Mouse (Mus musculus): ENCODE measurements around the gene Rap1a. TPM values are rescaled to one million over a fixed set of nuclear protein-coding genes. Genes with fewer than 3 reads are reported as not detected.

The Rap1a gene
- total and polyA plus RNA-seq, 3 experiments: 12.8 to 113 (median 101) TPM

GRCm38 (mm10) chr3:105737666-105738065 lies 63.5 kb downstream of the Rap1a start:
- Histone ChIP-seq H3K27me3 (ENCODE audit: control insufficient read depth, insufficient read depth, low read length) (no peaks in the 10 kb centered on the region), H3K9ac (ENCODE audit: low read depth, low read length) (no peak overlapping the region), H3K36me3 (ENCODE audit: control insufficient read depth, insufficient read depth, low read length) (peaks cover 7% of the 10 kb centered on the region), H3K4me3 (no peak overlapping the region), H3K79me2 (replicated peaks; ENCODE audit: control insufficient read depth, insufficient read depth, low read length) (no peaks in the 10 kb centered on the region), H3K27ac (no peak overlapping the region), H3K4me1 (ENCODE audit: control insufficient read depth, insufficient read depth, low read length) (peaks cover 1% of the 10 kb centered on the region; the same call in 1 of the 2 replicates)
- TF ChIP-seq EP300 (IDR thresholded peaks at IDR 0.05; ENCODE audit: insufficient read depth, low read depth, low read length) (no peak), POLR2A (IDR thresholded peaks at IDR 0.05; ENCODE audit: insufficient read depth, low read depth, low read length) (no peak), CTCF (IDR thresholded peaks at IDR 0.05) (no peak)
- intact Hi-C loops (cut with DNase I): no loop called here
- WGBS: 75% methylated on average over 3 of the region's 3 CpGs
- no peak for DNase-seq

- Histone ChIP-seq H3K4me1 (ENCODE audit: control insufficient read depth, insufficient read depth, low read length) (no peaks in the 10 kb centered on the region), H3K36me3 (ENCODE audit: control insufficient read depth, insufficient read depth, low read length) (peaks cover 5% of the 10 kb centered on the region), H3K79me2 (replicated peaks; ENCODE audit: control insufficient read depth, insufficient read depth, low read length) (no peaks in the 10 kb centered on the region), H3K27me3 (ENCODE audit: control insufficient read depth, insufficient read depth, low read length) (no peaks in the 10 kb centered on the region), H3K9ac (ENCODE audit: low read depth, low read length) (no peak overlapping the region), H3K4me3 (no peak overlapping the region), H3K27ac (no peak overlapping the region)
- 94% methylated on average over 7 of the region's 7 CpGs for WGBS
- no peak for DNase-seq
- TF ChIP-seq EP300 (IDR thresholded peaks at IDR 0.05; ENCODE audit: insufficient read depth, low read depth, low read length): no peak
- TF ChIP-seq POLR2A (IDR thresholded peaks at IDR 0.05; ENCODE audit: insufficient read depth, low read depth, low read length): no peak
- no peak for TF ChIP-seq CTCF (IDR thresholded peaks at IDR 0.05)
- intact Hi-C loops (cut with DNase I): no loop called here
Observed at GRCm38 (mm10) chr3:105737070-105737469, 64.1 kb downstream of the Rap1a start.

- no peak for DNase-seq
- H3K36me3 ChIP-seq (ENCODE audit: control insufficient read depth, insufficient read depth, low read length): peaks cover 5% of the 10 kb centered on the region
- no peak overlapping the region for H3K4me3 ChIP-seq
- TF ChIP-seq EP300 (IDR thresholded peaks at IDR 0.05; ENCODE audit: insufficient read depth, low read depth, low read length): no peak
- no peak for TF ChIP-seq CTCF (IDR thresholded peaks at IDR 0.05)
- TF ChIP-seq POLR2A (IDR thresholded peaks at IDR 0.05; ENCODE audit: insufficient read depth, low read depth, low read length): no peak
- no peaks in the 10 kb centered on the region for H3K27me3 ChIP-seq (ENCODE audit: control insufficient read depth, insufficient read depth, low read length)
- no peaks in the 10 kb centered on the region for H3K79me2 ChIP-seq (replicated peaks; ENCODE audit: control insufficient read depth, insufficient read depth, low read length)
- H3K4me1 ChIP-seq (ENCODE audit: control insufficient read depth, insufficient read depth, low read length): no peaks in the 10 kb centered on the region
- no peak overlapping the region for H3K9ac ChIP-seq (ENCODE audit: low read depth, low read length)
- WGBS: 81% methylated on average over 1 of the region's 1 CpGs
- H3K27ac ChIP-seq: no peak overlapping the region
- intact Hi-C loops (cut with DNase I): no loop called here
Observed at GRCm38 (mm10) chr3:105736148-105736547, 65.0 kb downstream of the Rap1a start.

- Histone ChIP-seq H3K4me1 (ENCODE audit: control insufficient read depth, insufficient read depth, low read length) (no peaks in the 10 kb centered on the region), H3K36me3 (ENCODE audit: control insufficient read depth, insufficient read depth, low read length) (peaks cover 10% of the 10 kb centered on the region), H3K9ac (ENCODE audit: low read depth, low read length) (no peak overlapping the region), H3K27me3 (ENCODE audit: control insufficient read depth, insufficient read depth, low read length) (no peaks in the 10 kb centered on the region), H3K27ac (no peak overlapping the region), H3K4me3 (no peak overlapping the region), H3K79me2 (replicated peaks; ENCODE audit: control insufficient read depth, insufficient read depth, low read length) (no peaks in the 10 kb centered on the region)
- TF ChIP-seq CTCF (IDR thresholded peaks at IDR 0.05): no peak
- TF ChIP-seq POLR2A (IDR thresholded peaks at IDR 0.05; ENCODE audit: insufficient read depth, low read depth, low read length): no peak
- DNase-seq: no peak
- intact Hi-C loops (cut with DNase I): no loop called here
Observed at GRCm38 (mm10) chr3:105735285-105735684, 65.9 kb downstream of the Rap1a start.

GRCm38 (mm10) chr3:105733538-105733937 lies 67.6 kb downstream of the Rap1a start:
- no peak for DNase-seq
- WGBS: 83% methylated on average over 4 of the region's 4 CpGs
- intact Hi-C loops (cut with DNase I): no loop called here
- no peaks in the 10 kb centered on the region for H3K79me2 ChIP-seq (replicated peaks; ENCODE audit: control insufficient read depth, insufficient read depth, low read length)
- no peaks in the 10 kb centered on the region for H3K27me3 ChIP-seq (ENCODE audit: control insufficient read depth, insufficient read depth, low read length)
- no peaks in the 10 kb centered on the region for H3K4me1 ChIP-seq (ENCODE audit: control insufficient read depth, insufficient read depth, low read length)
- peaks cover 10% of the 10 kb centered on the region for H3K36me3 ChIP-seq (ENCODE audit: control insufficient read depth, insufficient read depth, low read length)
- no peak overlapping the region for H3K4me3 ChIP-seq
- H3K27ac ChIP-seq: no peak overlapping the region
- no peak overlapping the region for H3K9ac ChIP-seq (ENCODE audit: low read depth, low read length)
- no peak for TF ChIP-seq CTCF (IDR thresholded peaks at IDR 0.05)
- no peak for TF ChIP-seq EP300 (IDR thresholded peaks at IDR 0.05; ENCODE audit: insufficient read depth, low read depth, low read length)
- TF ChIP-seq POLR2A (IDR thresholded peaks at IDR 0.05; ENCODE audit: insufficient read depth, low read depth, low read length): no peak

- no peak overlapping the region for H3K4me3 ChIP-seq
- DNase-seq: no peak
- peaks cover 10% of the 10 kb centered on the region for H3K36me3 ChIP-seq (ENCODE audit: control insufficient read depth, insufficient read depth, low read length)
- H3K27ac ChIP-seq: no peak overlapping the region
- 90% methylated on average over 4 of the region's 4 CpGs for WGBS
- no peaks in the 10 kb centered on the region for H3K79me2 ChIP-seq (replicated peaks; ENCODE audit: control insufficient read depth, insufficient read depth, low read length)
- intact Hi-C loops (cut with DNase I): no loop called here
- H3K27me3 ChIP-seq (ENCODE audit: control insufficient read depth, insufficient read depth, low read length): no peaks in the 10 kb centered on the region
- no peak overlapping the region for H3K9ac ChIP-seq (ENCODE audit: low read depth, low read length)
- no peaks in the 10 kb centered on the region for H3K4me1 ChIP-seq (ENCODE audit: control insufficient read depth, insufficient read depth, low read length)
- TF ChIP-seq EP300 (IDR thresholded peaks at IDR 0.05; ENCODE audit: insufficient read depth, low read depth, low read length) (no peak), CTCF (IDR thresholded peaks at IDR 0.05) (0 out of 2 replicates have a peak, but pooled peaks have one; percentile 7)
Observed at GRCm38 (mm10) chr3:105732360-105732759, 68.8 kb downstream of the Rap1a start.

Measured in heart, adult 2 months (tissue).